Mouse (Mus musculus) cerebellum, postnatal 36 days (tissue): ENCODE results near the gene Clnk.
A peak's percentile ranks its signal among the peaks of the same experiment; 100 is the strongest.
"Not testable (repeated sequence)": the region's sequence is repeated elsewhere in the genome, so short reads cannot be mapped to it uniquely, and the experiment has no call there.

Experiments
- DNase-seq, 2 experiments: peaks; one replicate each; pipeline ENCODE4 v3.0.0; 2021 to 2022; ENCODE audit warnings: mixed read lengths in 2 of 2

The Clnk gene

DNA sequence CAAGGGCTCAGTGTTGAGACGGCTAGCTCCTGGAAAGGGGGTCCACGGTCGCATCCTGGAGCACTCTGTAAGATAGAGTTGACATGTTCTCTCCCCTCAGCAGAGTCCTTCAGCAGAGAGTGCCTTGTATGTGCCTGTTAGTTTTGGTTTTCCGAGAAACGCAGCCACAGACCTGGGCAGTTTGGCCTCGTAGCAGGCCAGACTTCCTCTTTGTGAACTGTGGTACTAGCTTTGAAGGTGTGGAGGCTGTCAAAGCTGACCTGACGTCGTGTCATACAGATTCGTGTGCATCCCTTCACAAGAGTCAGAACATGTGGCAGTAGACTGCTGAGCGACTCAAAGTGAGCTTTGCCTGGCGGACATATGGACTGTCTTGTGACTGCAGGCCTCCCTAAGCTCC, at the start of gene Clnk:
Clnk (minus strand) TSS at position 191 of the 400 bp plus-strand sequence.
- DNase-seq = no peak

GRCm38 (mm10) chr5:38905271-38905670, 28.7 kb upstream of the Clnk start:
- DNase-seq = no peak

DNA sequence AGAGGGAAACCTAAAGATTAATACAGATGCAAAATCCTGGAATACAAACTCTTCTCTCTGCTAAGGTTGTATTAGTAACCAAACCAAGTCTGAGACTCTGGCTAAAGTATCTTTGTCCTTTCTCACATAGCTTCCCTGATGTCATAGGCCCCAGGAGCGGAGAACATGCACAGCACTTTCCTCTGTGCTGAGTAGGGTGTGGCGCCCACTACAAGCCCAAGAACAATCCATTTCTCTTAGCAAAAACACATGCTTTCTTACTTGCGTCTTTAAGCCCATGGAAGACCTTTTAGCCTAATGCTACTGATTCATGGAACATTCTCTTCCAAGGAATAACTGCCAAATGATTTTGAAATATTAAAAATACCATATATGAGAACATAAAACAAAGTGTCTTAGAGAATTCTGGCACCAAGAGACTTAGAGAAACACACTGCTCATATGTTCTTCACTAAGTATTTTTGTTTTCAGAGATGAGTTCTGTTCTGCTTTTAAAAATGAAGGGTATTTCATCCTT, 28.0 kb upstream of the Clnk start:
- DNase-seq = no peak

DNA sequence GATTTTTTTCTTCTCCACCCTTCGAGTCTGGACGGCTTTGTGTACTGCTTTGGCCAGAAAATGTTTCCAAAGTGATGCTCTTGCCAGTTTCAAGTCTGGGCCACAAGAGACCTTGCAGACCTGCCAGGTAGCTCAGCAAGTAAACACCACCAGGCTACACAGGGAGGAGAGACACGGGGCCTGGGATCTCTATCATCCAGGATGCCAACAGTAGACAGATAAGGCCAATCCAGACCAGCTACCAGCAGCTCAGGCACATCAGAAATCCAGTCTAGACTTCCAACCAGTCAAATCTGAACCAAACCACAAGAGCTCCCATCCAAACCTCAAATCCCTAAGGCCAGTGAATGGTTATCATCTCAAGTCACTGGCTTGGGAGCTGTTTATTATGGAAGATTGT, 26.3 kb upstream of the Clnk start:
- DNase-seq = no peak

DNA sequence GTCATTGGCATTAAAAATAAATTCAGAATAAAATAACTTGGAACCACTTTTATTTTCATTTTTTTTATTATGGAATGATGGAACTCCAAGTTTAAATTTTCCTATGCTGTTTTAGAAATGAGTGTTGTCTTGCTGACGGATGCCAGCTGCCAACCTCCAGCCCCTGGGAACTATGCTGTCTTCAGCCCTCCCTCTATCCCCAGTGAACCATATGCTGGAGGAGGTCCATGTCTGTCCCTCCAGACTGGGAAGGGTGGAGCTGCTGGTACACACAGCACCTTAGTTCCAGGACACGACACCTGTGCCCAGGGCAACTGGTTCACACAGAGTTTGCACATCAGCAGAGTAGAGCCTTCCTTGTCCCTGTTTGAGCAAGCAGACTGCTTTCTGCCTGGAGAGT, 22.4 kb upstream of the Clnk start:
- DNase-seq = no peak

DNA sequence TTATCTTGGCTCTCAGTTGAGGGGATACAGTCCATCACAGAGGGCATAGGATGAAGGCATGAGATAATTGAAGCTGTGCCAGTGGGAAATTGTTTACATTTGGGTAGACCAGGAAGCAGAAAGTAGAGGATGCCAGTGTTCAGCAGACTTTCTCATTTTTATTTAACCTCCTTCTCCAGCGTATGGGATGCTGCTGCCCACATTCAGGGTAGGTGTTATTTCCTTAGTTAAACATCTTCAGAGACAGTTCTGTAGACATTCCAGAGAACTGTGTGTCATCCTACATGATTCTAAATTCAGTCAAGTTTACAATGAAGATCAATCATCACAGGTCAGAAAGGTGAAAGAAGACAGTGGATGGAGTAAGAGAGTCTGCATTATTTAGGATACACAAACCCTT, 12.0 kb upstream of the Clnk start:
- no peak for DNase-seq

DNA sequence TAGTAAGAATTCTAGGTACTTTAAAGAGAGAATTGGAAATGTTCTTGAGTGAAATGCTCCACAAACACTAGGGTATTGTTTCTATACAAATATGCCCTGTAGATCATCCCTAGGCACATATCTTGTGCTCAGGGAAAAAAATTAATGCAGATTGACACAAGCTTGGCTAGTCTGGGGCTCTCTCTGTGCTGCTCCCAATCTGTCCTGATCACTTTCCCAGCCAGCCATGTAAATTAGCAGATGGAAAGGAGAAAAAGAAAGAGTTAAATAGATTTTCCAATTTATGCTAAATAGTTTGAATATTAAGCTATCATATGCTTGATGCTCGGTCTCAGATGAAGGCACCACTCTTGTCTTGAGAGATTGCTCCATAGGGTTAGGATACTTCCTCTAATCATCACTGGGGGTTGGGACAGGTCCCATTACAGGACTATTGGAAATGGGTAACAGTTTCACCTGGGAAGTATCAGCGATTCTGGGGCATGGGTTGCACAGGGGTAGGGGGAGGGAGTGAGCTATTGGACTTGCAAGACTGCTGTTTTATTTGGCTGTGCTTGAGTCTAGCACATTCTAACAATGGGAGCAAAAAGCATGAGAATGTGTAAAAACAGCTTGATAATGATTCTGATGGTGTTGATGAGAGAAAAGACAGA, 10.1 kb upstream of the Clnk start:
- DNase-seq = no peak

GRCm38 (mm10) chr5:38882635-38883034, 6.0 kb upstream of the Clnk start:
- DNase-seq = not testable (repeated sequence)

DNA sequence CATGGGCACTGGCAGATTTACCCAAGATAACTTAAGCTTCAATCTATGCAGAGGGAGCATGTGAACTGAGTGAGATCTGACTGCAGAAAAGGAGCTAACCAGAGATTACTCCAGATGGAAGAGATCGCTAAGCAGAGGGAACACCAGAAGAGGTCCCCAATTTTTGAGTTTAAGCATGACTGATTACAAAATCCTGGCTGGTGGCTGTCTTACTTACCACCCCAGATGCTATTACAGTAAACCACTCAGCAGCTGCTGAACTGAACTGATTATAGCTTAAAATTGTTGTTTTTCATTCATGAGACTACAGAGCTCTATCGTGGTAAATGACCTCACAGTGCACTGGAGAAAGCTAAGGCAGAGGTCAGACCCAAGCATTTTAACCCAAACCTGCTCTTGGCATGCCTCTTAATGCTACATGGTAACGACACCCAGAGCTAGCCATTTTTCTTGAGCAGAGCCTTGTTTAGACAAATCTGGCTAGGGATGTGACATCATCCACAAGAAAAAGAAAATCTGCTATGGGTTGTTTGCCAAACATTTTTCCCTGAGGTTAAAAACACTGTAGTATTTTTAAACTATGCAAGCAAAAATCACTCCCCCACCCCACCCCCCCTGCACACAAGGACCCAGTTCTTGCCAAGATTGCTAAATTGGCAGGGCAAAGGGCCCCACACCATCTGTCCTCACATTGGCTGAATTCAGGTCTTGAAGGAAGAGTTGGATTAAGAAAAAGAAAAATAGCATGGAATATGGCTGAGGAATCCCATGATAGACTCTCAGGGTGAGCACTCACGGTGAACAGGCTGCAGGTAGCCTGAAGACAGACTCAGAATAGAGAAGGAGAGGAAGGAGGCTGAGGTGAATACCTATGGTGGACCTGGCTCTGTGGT, 5.4 kb upstream of the Clnk start:
- DNase-seq = peak; percentile 74 to 80

DNA sequence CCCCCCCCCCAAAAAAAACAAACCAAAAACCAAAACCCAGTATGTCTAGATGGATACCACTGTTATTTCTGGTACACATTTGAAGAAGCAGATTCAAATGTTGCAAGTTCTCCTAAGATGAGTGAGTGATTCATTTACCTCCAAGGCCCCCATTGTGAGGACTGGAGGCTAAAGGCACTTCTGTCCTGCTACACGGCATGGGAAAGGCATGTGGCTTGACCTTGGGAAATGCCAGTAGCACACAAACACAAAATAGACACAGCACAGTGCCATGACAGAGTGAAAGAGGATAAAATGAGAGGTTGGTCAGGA, 4.8 kb upstream of the Clnk start:
- DNase-seq = no peak

DNA sequence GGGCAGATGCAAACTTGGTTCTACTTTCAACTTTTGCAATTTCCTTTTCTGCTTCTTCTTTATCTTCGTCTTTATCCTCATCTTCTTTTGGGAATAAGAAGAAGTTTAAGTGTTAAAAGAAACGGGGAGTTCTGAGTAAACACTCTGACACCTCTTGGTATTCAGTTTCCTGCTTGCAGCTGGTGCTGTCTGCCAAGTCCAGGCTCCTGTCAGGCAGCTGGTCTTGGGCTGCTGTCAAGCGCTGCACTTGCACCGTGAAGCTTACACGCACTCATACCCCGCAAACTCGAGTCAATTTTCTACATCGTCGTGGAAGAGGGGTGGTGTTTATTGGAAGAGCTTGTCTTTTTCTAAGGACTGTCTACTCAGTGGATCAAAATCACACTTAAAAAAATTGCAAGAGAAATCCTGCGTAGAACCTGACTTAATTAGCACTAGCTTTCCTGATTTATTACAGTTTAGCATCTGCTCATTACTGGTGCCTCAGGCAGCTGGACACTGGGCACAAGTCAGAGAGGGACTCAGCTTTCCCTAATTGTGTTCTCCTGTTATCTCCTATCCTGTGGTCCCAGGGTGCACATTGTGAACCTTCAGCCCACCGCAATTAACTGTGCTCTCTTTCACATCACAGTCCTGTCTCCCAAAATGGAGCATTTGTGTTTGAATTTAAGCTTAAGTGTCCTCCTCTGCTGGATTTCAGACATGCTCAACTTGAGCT, 3.5 kb upstream of the Clnk start:
- DNase-seq = no peak

DNA sequence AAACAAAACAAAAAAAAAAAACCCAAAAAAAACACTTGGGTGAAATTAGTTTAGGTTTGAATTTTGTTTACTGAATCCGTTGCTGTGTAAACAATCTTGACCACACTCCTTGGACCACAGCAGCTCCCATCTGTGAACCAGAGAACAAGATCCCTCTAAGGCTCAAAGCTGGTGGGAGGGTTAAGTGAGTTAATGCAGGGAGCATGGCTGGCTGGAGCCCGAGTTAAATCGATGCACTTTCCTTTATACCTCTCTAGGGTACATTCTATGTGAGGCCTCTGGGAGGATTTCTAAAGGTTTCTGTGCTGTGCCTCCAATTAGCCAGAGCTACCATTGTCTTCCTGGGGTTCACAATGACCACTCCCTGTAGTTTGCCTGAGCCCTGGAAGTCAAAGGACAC, 1.2 kb downstream of the Clnk start:
- DNase-seq = no peak

GRCm38 (mm10) chr5:38874931-38875330, 1.7 kb downstream of the Clnk start:
- no peak for DNase-seq

GRCm38 (mm10) chr5:38872906-38873305, 3.7 kb downstream of the Clnk start:
- DNase-seq = no peak

- peak; percentile 95 to 97 for DNase-seq
These were observed 5.0 kb downstream of the Clnk start for GRCm38 (mm10) chr5:38871591-38871990.

DNA sequence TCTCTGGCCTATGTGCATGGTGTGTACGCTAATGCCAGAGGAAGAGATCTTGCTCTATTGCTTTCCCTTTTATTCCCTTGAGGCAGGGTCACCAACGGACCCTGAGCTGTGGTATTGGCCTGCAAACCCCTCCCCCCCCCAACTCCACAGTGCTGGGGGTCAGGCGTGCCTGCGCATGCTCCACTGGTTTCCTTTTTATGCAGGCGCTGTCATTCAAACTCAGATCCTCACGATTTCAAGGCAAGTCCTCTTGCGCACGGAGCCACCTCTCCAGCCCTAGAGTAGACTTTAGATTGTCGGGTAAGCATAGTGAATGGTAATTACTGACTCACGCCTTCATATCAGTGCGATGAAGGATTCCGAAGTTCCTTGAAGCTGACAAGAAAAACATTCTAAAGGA, 6.1 kb downstream of the Clnk start:
- DNase-seq = no peak

- DNase-seq = peak in 1 of 2 experiments; percentile 53
These were observed 6.6 kb downstream of the Clnk start for GRCm38 (mm10) chr5:38869976-38870375.

GRCm38 (mm10) chr5:38864624-38865023, 12.0 kb downstream of the Clnk start:
- no peak for DNase-seq

GRCm38 (mm10) chr5:38863029-38863428, 13.6 kb downstream of the Clnk start:
- DNase-seq = peak in 1 of 2 experiments; percentile 31

DNA sequence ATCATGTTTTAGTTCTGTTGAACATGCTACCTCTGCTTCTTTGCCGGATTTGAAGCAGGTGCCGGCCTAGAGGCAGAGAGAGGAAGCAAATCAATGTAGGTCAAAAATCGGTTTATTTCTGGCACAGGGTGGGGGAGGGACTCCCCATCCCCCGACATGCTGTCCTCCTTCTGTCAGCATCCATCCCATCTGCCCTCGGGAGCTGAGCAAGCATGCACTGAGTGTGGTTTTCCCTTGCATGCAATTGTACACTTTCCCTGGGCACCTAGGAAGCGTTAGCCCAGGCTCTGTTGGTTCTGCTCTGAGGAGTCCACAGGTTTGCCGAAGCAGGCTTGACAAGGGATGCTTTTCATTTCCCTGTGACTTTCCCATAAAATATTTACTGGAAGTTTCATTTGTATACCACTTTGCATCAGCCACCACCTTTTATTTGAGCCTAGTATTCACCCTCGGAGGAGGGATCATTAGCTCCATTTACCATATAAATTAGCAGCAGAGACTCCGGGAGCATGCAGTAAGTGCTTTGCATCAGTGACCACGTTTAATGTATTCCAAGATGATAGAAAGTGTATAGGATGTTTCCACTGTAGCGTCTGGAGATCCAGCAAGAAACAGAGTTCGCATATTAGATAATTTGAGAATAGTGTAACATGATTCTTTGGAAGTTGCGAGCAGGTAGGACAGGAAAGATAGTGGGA, 14.2 kb downstream of the Clnk start:
- DNase-seq = peak; percentile 83

- no peak for DNase-seq
These were observed 18.4 kb downstream of the Clnk start for GRCm38 (mm10) chr5:38858015-38858721.

DNA sequence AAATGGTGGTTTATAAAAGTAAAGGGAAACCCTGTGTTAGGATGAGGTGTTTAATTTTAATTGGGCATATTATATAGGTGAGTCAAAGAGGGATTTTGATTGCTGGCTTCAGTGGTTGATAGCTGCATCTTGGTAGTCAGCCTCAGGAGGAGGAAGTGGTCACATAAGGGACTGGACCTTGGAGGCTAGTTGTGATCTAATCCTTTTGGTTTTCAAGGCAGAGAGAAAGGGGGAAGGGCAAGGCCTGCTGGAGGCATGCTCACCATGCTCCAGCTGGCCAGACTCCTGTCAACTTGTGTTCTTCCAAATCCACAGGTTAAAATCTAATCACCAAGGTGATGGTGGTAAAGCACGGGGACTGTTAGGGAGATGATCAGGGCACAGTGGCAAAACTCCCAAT, 19.0 kb downstream of the Clnk start:
- no peak for DNase-seq
